Mouse (Mus musculus) forebrain, embryonic 14.5 days (tissue): ENCODE measurements around the gene Shmt1. TPM values are rescaled to one million over a fixed set of nuclear protein-coding genes. Genes with fewer than 3 reads are reported as not detected.

Source experiments
- ATAC-seq: fragments of 200-750 bp; cut with Nextera tagmentation; 2 replicates; pipeline ENCODE4 v1.8.0; 2017; ENCODE audit warnings: mild to moderate bottlenecking, moderate library complexity
- DNase-seq: peaks from one replicate; pipeline ENCODE4 v3.0.0-alpha.2; 2015; ENCODE audit warnings: low spot score
- H3K27ac ChIP-seq: fragments of 300-500 bp; sonication (generic); 2 replicates; pipeline ENCODE4 v1.5.1; 2014; ENCODE audit warnings: low read depth, mild to moderate bottlenecking, control low read depth, low read length, moderate library complexity
- H3K27me3 ChIP-seq: fragments of 300-500 bp; sonication (generic); replicated peaks from 2 replicates; pipeline ENCODE4 v1.6.1; 2014; ENCODE audit warnings: low read length, control low read depth, mixed read lengths; ENCODE audit not compliant: control insufficient read depth, insufficient read depth
- H3K36me3 ChIP-seq: fragments of 300-500 bp; sonication (generic); 2 replicates; pipeline ENCODE4 v1.6.1; 2014; ENCODE audit warnings: low read length, control low read depth; ENCODE audit not compliant: control insufficient read depth, insufficient read depth
- H3K4me1 ChIP-seq: fragments of 300-500 bp; sonication (generic); 2 replicates; pipeline ENCODE4 v1.6.1; 2014; ENCODE audit warnings: antibody characterized with exemption, low read length, control low read depth; ENCODE audit not compliant: control insufficient read depth, insufficient read depth
- H3K4me2 ChIP-seq: fragments of 300-500 bp; sonication (generic); 2 replicates; pipeline ENCODE4 v1.6.1; 2014; ENCODE audit warnings: mild to moderate bottlenecking, control low read depth, low read length
- H3K4me3 ChIP-seq: fragments of 300-500 bp; sonication (generic); 2 replicates; pipeline ENCODE4 v1.5.1; 2014; ENCODE audit warnings: low read depth, low read length, control low read depth
- H3K9ac ChIP-seq: fragments of 300-500 bp; sonication (generic); 2 replicates; pipeline ENCODE4 v1.6.1; 2014; ENCODE audit warnings: mild to moderate bottlenecking, low read length, control low read depth, moderate library complexity
- H3K9me3 ChIP-seq: fragments of 300-500 bp; sonication (generic); replicated peaks from 2 replicates; pipeline ENCODE4 v1.6.1; 2016; ENCODE audit warnings: low read length, control low read depth, mixed read lengths; ENCODE audit not compliant: control insufficient read depth
- WGBS: fragments of 180-500 bp; shearing (Covaris S2); extraction: QIAGEN DNeasy Blood & Tissue Kit; methylation state at CpG from one replicate; pipeline ENCODE4 v1.1.7; 2014; 5-methylcytosine and 5-hydroxymethylcytosine counted together
- polyA plus RNA-seq: library from polyadenylated mRNA; unstranded; fragments of >200 nt; fragmentation: Nextera tagmentation; extraction: Ambion mirVana; gene quantifications from 2 replicates; pipeline ENCODE4 v1.2.1, GENCODE M21; 2014

Shmt1 gene
- polyA plus RNA-seq, 1 experiment from 2014 or later = 17.3 TPM

GRCm38 (mm10) chr11:60769322-60769721, 42.2 kb downstream of the Shmt1 start:
- Histone ChIP-seq H3K4me3 (no peak overlapping the region), H3K27ac (no peak overlapping the region), H3K9me3 (no peaks in the 10 kb centered on the region), H3K27me3 (no peaks in the 10 kb centered on the region), H3K36me3 (no peaks in the 10 kb centered on the region), H3K4me1 (no peaks in the 10 kb centered on the region), H3K4me2 (no peak overlapping the region), H3K9ac (no peak overlapping the region)
- WGBS = 83% methylated on average over 2 of the region's 2 CpGs
- DNase-seq (no peak), ATAC-seq (no peak)

DNA sequence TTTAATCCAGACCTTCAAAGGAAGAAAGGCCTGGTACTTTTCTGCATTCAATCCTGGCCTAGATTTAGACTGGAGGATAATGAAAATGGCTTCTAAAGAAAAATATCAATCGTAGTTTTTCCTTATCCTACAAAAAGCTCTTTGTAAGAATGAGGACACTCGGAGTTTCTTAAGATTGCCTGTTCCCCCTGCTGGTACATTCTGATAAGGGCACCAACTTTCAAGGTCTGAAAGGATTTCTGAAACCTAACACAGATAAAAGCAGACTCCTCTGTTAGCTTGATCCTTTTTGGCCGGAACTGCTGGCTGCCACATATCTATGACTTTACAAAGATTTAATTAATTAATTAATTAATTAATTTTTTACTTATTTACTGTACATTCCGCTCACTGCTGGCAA, 44.5 kb downstream of the Shmt1 start:
- no peaks in the 10 kb centered on the region for H3K9me3 ChIP-seq
- H3K36me3 ChIP-seq = peaks cover under 1% of the 10 kb centered on the region; the same call in 1 of the 2 replicates
- no peak overlapping the region for H3K27ac ChIP-seq
- H3K9ac ChIP-seq = no peak overlapping the region
- no peak overlapping the region for H3K4me2 ChIP-seq
- no peak overlapping the region for H3K4me3 ChIP-seq
- H3K4me1 ChIP-seq = no peaks in the 10 kb centered on the region
- ATAC-seq = no peak
- H3K27me3 ChIP-seq = no peaks in the 10 kb centered on the region
- 83% methylated on average over 4 of the region's 4 CpGs for WGBS
- DNase-seq = no peak

DNA sequence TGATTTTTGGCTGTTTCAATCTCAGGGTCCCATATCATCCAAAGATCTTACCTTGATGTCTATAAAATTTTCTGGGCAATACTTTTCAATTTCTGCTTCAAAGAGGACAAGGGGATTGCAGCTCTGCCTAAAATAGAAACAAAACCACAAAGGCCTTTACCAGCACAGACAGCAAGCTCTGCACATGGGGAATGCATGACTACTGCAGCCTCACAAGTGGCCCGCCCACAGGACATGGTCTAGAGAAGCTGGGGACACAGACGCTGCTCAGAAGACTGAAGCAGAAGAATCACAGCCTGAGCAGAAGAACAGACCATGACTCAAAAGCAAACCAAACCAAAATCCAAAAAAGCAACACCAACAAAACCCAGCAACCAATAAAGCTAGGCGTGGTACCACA, 49.8 kb downstream of the Shmt1 start:
- no peak overlapping the region for H3K4me3 ChIP-seq
- H3K4me1 ChIP-seq = no peaks in the 10 kb centered on the region
- H3K27ac ChIP-seq = no peak overlapping the region
- DNase-seq (no peak), ATAC-seq (no peak)
- no peak overlapping the region for H3K9ac ChIP-seq
- H3K9me3 ChIP-seq = no peaks in the 10 kb centered on the region
- no peak overlapping the region for H3K4me2 ChIP-seq
- WGBS = 97% methylated on average over 3 of the region's 3 CpGs
- H3K27me3 ChIP-seq = no peaks in the 10 kb centered on the region
- H3K36me3 ChIP-seq = peaks cover 37% of the 10 kb centered on the region

GRCm38 (mm10) chr11:60755570-60755969, 55.9 kb downstream of the Shmt1 start:
- Histone ChIP-seq H3K27me3 (no peaks in the 10 kb centered on the region), H3K9ac (no peak overlapping the region), H3K4me2 (no peak overlapping the region), H3K9me3 (no peaks in the 10 kb centered on the region), H3K4me3 (no peak overlapping the region), H3K36me3 (peaks cover 74% of the 10 kb centered on the region), H3K4me1 (no peaks in the 10 kb centered on the region), H3K27ac (no peak overlapping the region)
- WGBS = 92% methylated on average over 7 of the region's 7 CpGs
- DNase-seq (no peak), ATAC-seq (no peak)

DNA sequence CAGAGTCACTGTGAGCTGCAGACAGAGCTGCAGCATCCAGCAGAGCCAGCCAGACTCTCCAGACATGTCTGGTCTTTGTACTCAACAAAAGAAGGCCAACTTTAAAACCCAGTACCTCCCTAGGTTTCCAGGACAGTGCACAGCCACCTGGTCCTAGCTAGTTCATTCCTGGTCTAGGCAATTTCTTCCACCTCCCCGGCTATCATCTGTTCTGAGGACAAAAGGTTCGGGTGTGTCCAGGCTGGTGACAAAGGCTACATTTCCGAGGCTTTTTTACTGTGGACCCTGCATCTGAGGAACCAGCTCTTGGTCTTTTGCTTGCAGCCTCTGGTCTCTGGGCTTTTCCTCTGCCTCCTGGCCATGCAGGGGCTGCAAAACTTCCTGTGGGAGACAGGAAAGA, 71.2 kb downstream of the Shmt1 start:
- Histone ChIP-seq H3K4me2 (no peak overlapping the region), H3K9me3 (no peaks in the 10 kb centered on the region), H3K4me1 (no peaks in the 10 kb centered on the region), H3K36me3 (peaks cover 65% of the 10 kb centered on the region), H3K9ac (no peak overlapping the region), H3K27me3 (no peaks in the 10 kb centered on the region), H3K4me3 (no peak overlapping the region), H3K27ac (no peak overlapping the region)
- no peak for DNase-seq
- 79% methylated on average over 3 of the region's 3 CpGs for WGBS
- ATAC-seq = no peak

Other genes starting within 250 kb of the Shmt1 start
- 66.9 and 74.6 TPM in 2 replicates for gene Llgl1, start 112.0 kb downstream of the Shmt1 start, polyA plus RNA-seq
- 53.0 and 59.3 TPM in 2 replicates for gene Flii, start 84.5 kb downstream of the Shmt1 start, polyA plus RNA-seq
- 20.5 and 20.7 TPM in 2 replicates for gene Mief2, start 83.3 kb downstream of the Shmt1 start, polyA plus RNA-seq
- gene Top3a, start 34.4 kb downstream of the Shmt1 start, polyA plus RNA-seq = 7.3 and 9.5 TPM in 2 replicates
- 7.9 and 8.5 TPM in 2 replicates for gene Smcr8, start 34.2 kb downstream of the Shmt1 start, polyA plus RNA-seq
- 36.6 and 36.8 TPM in 2 replicates for gene Dhrs7b, start 18.9 kb upstream of the Shmt1 start, polyA plus RNA-seq
- 67.8 and 68.2 TPM in 2 replicates for gene Tmem11, start 67.6 kb upstream of the Shmt1 start, polyA plus RNA-seq
- 35.3 and 39.7 TPM in 2 replicates for gene Natd1, start 103.0 kb upstream of the Shmt1 start, polyA plus RNA-seq
- gene Map2k3, start 120.3 kb upstream of the Shmt1 start, polyA plus RNA-seq = 23.6 and 23.7 TPM in 2 replicates
- 1.0 and 1.4 TPM in 2 replicates for gene Kcnj12, start 210.8 kb upstream of the Shmt1 start, polyA plus RNA-seq